Mouse (Mus musculus): ENCODE measurements around the gene Arl15.

DNA sequence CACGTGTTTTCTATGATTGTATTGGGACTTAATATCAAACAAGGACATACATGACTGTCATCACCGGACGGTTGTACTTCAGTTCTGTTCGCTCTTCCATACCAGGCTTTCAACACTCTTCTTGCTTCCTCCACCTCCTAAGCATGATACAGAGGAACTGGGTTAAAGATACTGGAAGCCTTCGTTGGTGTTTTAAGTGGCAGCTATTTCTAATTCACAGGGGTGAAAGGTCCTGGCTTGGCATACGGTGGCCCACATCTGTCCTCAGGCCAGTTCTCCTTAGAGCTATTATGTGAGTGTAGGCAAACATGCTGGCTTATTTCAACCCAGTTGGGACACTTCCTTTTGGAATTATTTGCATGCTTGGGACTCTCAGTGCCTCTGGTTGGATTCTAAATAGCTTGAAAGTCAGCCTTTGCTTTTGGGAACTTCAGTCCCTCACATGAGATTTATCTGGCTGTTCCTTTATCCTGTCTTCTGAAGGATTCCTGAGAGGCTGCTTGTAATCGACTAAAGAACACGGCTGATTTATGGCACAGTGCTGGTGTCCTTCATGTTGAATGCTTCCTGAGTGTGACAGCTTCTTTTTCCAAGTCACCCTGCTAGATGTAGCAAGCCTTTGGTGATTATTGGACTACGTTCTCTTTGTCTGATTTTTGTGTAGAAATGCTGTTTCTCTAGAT is 17.7 kb downstream of the Arl15 start:
- TF ChIP-seq GATA1 (IDR thresholded peaks at IDR 0.05; ENCODE audit: borderline replicate concordance, low read length) (no peak), FLI1 (IDR thresholded peaks at IDR 0.05; ENCODE audit: low read length) (no peak)
